Mouse (Mus musculus) lung, postnatal 0 days (tissue): ENCODE results near the gene Tufm.

Experiments used
- CTCF ChIP-seq: IDR thresholded peaks from 2 replicates; pipeline ENCODE4 v1.5.1; 2016; ENCODE audit warnings: antibody characterized with exemption, mild to moderate bottlenecking
- EP300 ChIP-seq: IDR thresholded peaks from 2 replicates; pipeline ENCODE4 v1.6.1; 2016; ENCODE audit warnings: antibody characterized with exemption, mild to moderate bottlenecking, control low read depth

DNA sequence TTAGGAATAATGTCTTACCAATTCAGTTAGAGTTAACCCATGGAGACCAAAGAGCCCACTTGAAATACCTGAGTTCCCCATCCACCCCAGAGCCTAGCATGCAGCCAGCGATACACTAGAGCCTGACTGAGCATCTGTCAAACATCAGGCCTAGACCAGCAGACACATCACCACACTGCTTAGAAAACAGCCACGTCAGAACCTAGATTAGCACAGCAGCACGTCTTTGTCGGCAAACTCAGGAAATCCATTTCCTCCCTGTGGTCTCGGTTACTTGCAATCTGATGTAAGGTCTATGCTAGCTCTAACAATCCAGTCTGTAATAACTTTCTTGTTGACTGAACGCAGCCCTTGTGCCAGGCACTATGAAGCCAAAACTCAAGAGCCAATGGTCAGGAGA, 17.1 kb upstream of the Tufm start:
- TF ChIP-seq CTCF (no peak), EP300 (no peak)
